Mouse (Mus musculus) midbrain, embryonic 16.5 days (tissue): ENCODE results near the gene Itga5. TPM values are rescaled to one million over a fixed set of nuclear protein-coding genes. Genes with fewer than 3 reads are reported as not detected.

Experiments
- ATAC-seq: fragments of 200-750 bp; cut with Nextera tagmentation; 2 replicates; pipeline ENCODE4 v1.8.0; 2017; ENCODE audit warnings: moderate TSS enrichment
- H3K27ac ChIP-seq: fragments of 300-500 bp; sonication (generic); 2 replicates; pipeline ENCODE4 v1.5.1; 2014; ENCODE audit warnings: mild to moderate bottlenecking, low read length, mixed read lengths
- H3K27me3 ChIP-seq: fragments of 300-500 bp; sonication (generic); 2 replicates; pipeline ENCODE4 v1.6.1; 2014; ENCODE audit warnings: low read depth, low read length, mixed read lengths; ENCODE audit not compliant: control insufficient read depth, insufficient read depth
- H3K36me3 ChIP-seq: fragments of 300-500 bp; sonication (generic); 2 replicates; pipeline ENCODE4 v1.6.1; 2014; ENCODE audit warnings: mild to moderate bottlenecking, low read length, moderate library complexity, mixed read lengths; ENCODE audit not compliant: control insufficient read depth, insufficient read depth
- H3K4me1 ChIP-seq: fragments of 300-500 bp; sonication (generic); 2 replicates; pipeline ENCODE4 v1.6.1; 2014; ENCODE audit warnings: mild to moderate bottlenecking, low read length, mixed read lengths; ENCODE audit not compliant: control insufficient read depth, insufficient read depth
- H3K4me2 ChIP-seq: fragments of 300-500 bp; sonication (generic); 2 replicates; pipeline ENCODE4 v1.6.1; 2014; ENCODE audit warnings: mild to moderate bottlenecking, low read length, mixed read lengths
- H3K4me3 ChIP-seq: fragments of 300-500 bp; sonication (generic); 2 replicates; pipeline ENCODE4 v1.5.1; 2014; ENCODE audit warnings: low read depth, mild to moderate bottlenecking, low read length, moderate library complexity, mixed read lengths
- H3K9ac ChIP-seq: fragments of 300-500 bp; sonication (generic); 2 replicates; pipeline ENCODE4 v1.6.1; 2014; ENCODE audit warnings: low read depth, low read length, mixed read lengths
- H3K9me3 ChIP-seq: fragments of 300-500 bp; sonication (generic); replicated peaks from 2 replicates; pipeline ENCODE4 v1.6.1; 2014; ENCODE audit warnings: mild to moderate bottlenecking, low read length, mixed read lengths; ENCODE audit not compliant: control insufficient read depth, poor library complexity, severe bottlenecking
- whole genome bisulfite sequencing: fragments of 180-500 bp; shearing (Covaris S2); extraction: QIAGEN DNeasy Blood & Tissue Kit; methylation state at CpG from one replicate; pipeline ENCODE4 v1.1.7; 2014; 5-methylcytosine and 5-hydroxymethylcytosine counted together
- polyA plus RNA-seq: library from polyadenylated mRNA; unstranded; fragments of >200 nt; fragmentation: Nextera tagmentation; extraction: Ambion mirVana; gene quantifications from 2 replicates; pipeline ENCODE4 v1.2.1, GENCODE M21; 2015

Gene Itga5
- polyA plus RNA-seq, 1 experiment from 2014 or later, result 5.8 TPM

- ATAC-seq, result no peak
- Histone ChIP-seq H3K9ac (no peak overlapping the region), H3K27ac (no peak overlapping the region), H3K9me3 (no peaks in the 10 kb centered on the region), H3K4me1 (no peaks in the 10 kb centered on the region), H3K4me3 (no peak overlapping the region), H3K36me3 (no peaks in the 10 kb centered on the region), H3K27me3 (no peaks in the 10 kb centered on the region), H3K4me2 (no peak overlapping the region)
- WGBS, result 93% methylated on average over 5 of the region's 5 CpGs
Observed at GRCm38 (mm10) chr15:103359869-103360602, 6.5 kb downstream of the Itga5 start.

GRCm38 (mm10) chr15:103359122-103359510 is 7.4 kb downstream of the Itga5 start:
- no peaks in the 10 kb centered on the region for H3K36me3 ChIP-seq
- no peaks in the 10 kb centered on the region for H3K4me1 ChIP-seq
- no peaks in the 10 kb centered on the region for H3K27me3 ChIP-seq
- H3K9me3 ChIP-seq, result no peaks in the 10 kb centered on the region
- H3K4me2 ChIP-seq, result no peak overlapping the region
- no peak overlapping the region for H3K27ac ChIP-seq
- ATAC-seq, result 0 out of 2 replicates have a peak, but pooled peaks have one; percentile 26
- H3K9ac ChIP-seq, result no peak overlapping the region
- no peak overlapping the region for H3K4me3 ChIP-seq
- WGBS, result 71% methylated on average over 1 of the region's 1 CpGs

GRCm38 (mm10) chr15:103358278-103359121 is 8.1 kb downstream of the Itga5 start:
- Histone ChIP-seq H3K27me3 (no peaks in the 10 kb centered on the region), H3K9ac (no peak overlapping the region), H3K4me3 (no peak overlapping the region), H3K4me2 (no peak overlapping the region), H3K4me1 (no peaks in the 10 kb centered on the region), H3K36me3 (no peaks in the 10 kb centered on the region), H3K27ac (no peak overlapping the region), H3K9me3 (no peaks in the 10 kb centered on the region)
- ATAC-seq, result 0 out of 2 replicates have a peak, but pooled peaks have one; percentile 22
- 37% methylated on average over 4 of the region's 4 CpGs for WGBS

GRCm38 (mm10) chr15:103357817-103358216 is 8.7 kb downstream of the Itga5 start:
- WGBS, result 88% methylated on average over 4 of the region's 4 CpGs
- Histone ChIP-seq H3K4me3 (no peak overlapping the region), H3K4me2 (no peak overlapping the region), H3K4me1 (no peaks in the 10 kb centered on the region), H3K9me3 (no peaks in the 10 kb centered on the region), H3K9ac (no peak overlapping the region), H3K27ac (no peak overlapping the region), H3K27me3 (no peaks in the 10 kb centered on the region), H3K36me3 (no peaks in the 10 kb centered on the region)
- no peak for ATAC-seq

GRCm38 (mm10) chr15:103356130-103356529 is 10.4 kb downstream of the Itga5 start:
- Histone ChIP-seq H3K27me3 (no peaks in the 10 kb centered on the region), H3K4me3 (no peak overlapping the region), H3K4me1 (no peaks in the 10 kb centered on the region), H3K36me3 (no peaks in the 10 kb centered on the region), H3K4me2 (no peak overlapping the region), H3K9me3 (no peaks in the 10 kb centered on the region), H3K27ac (no peak overlapping the region), H3K9ac (no peak overlapping the region)
- ATAC-seq, result no peak
- 82% methylated on average over 4 of the region's 4 CpGs for WGBS

GRCm38 (mm10) chr15:103355420-103355819 is 11.1 kb downstream of the Itga5 start:
- Histone ChIP-seq H3K36me3 (no peaks in the 10 kb centered on the region), H3K4me2 (no peak overlapping the region), H3K4me1 (no peaks in the 10 kb centered on the region), H3K27ac (no peak overlapping the region), H3K9ac (no peak overlapping the region), H3K27me3 (no peaks in the 10 kb centered on the region), H3K4me3 (no peak overlapping the region), H3K9me3 (no peaks in the 10 kb centered on the region)
- ATAC-seq, result no peak
- WGBS, result 80% methylated on average over 4 of the region's 4 CpGs

- Histone ChIP-seq H3K9ac (no peak overlapping the region), H3K27me3 (no peaks in the 10 kb centered on the region), H3K4me2 (no peak overlapping the region), H3K4me1 (no peaks in the 10 kb centered on the region), H3K27ac (no peak overlapping the region), H3K9me3 (no peaks in the 10 kb centered on the region), H3K4me3 (no peak overlapping the region), H3K36me3 (no peaks in the 10 kb centered on the region)
- 86% methylated on average over 2 of the region's 2 CpGs for WGBS
- no peak for ATAC-seq
Observed at GRCm38 (mm10) chr15:103354690-103355089, 11.9 kb downstream of the Itga5 start.

- no peak for ATAC-seq
- H3K27me3 ChIP-seq, result no peaks in the 10 kb centered on the region
- 94% methylated on average over 11 of the region's 11 CpGs for WGBS
Observed at GRCm38 (mm10) chr15:103353511-103354256, 12.9 kb downstream of the Itga5 start.

More at GRCm38 (mm10) chr15:103353511-103354256, 12.9 kb downstream of the Itga5 start:
- no peak overlapping the region for H3K9ac ChIP-seq
- no peaks in the 10 kb centered on the region for H3K4me1 ChIP-seq
- no peaks in the 10 kb centered on the region for H3K36me3 ChIP-seq
- no peak overlapping the region for H3K4me2 ChIP-seq
- H3K4me3 ChIP-seq, result no peak overlapping the region
- H3K9me3 ChIP-seq, result no peaks in the 10 kb centered on the region
- no peak overlapping the region for H3K27ac ChIP-seq
